Mouse (Mus musculus): ENCODE data around the gene 4931428F04Rik. TPM values are rescaled to one million over a fixed set of nuclear protein-coding genes. Genes with fewer than 3 reads are reported as not detected.
A peak's percentile ranks its signal among the peaks of the same experiment; 100 is the strongest.

The 4931428F04Rik gene
- polyA plus RNA-seq, 1 experiment from 2014 or later: 146 TPM

DNA sequence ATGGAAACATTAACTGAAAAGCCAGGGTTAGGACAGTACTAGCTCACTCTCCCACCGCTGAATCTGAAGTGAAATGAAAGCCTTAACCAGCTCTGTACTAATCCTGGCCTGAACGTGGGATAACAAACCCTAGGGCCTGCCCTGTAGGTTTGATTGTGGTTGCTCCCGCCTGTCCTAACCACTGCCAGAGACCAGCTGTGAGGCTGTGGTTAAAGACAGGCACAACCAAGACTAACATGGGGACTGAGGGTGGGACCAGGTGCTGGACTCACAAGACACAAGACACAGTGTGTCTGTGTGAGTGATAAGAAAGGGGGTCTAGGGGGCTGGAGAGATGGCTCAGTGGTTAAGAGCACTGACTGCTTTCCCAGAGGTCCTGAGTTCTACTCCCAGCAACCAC lies 9.1 kb downstream of the 4931428F04Rik start:
- H3K27me3 ChIP-seq: peaks cover 20% of the 10 kb centered on the region
- peaks cover 37% of the 10 kb centered on the region for H3K36me3 ChIP-seq
- no peak overlapping the region for H3K4me3 ChIP-seq
- H3K4me1 ChIP-seq (replicated peaks): peaks cover 30% of the 10 kb centered on the region
- no peak overlapping the region for H3K27ac ChIP-seq (replicated peaks)
- H3K9me3 ChIP-seq: no peaks in the 10 kb centered on the region
- no peak for ATAC-seq (ENCODE audit: low FRiP score, low read depth)
- no peak overlapping the region for H3K9ac ChIP-seq
- 75% methylated on average over 3 of the region's 3 CpGs for WGBS
- no peak overlapping the region for H3K4me2 ChIP-seq

DNA sequence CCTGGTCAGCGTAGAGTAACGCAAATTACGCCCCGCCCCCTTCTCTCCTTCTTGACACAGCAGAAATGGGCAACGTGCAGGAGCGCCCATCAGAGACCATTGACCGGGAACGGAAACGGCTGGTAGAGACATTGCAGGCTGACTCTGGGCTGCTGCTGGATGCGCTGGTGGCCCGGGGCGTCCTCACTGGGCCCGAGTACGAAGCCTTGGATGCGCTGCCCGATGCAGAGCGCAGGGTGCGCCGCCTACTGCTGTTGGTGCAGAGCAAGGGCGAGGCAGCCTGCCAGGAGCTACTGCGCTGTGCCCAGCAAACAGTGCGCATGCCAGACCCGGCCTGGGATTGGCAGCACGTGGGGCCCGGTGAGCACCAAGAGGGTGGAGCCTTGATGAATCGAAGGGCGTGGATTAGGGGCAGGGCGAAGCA lies 10.7 kb downstream of the 4931428F04Rik start:
- 2% methylated on average over 28 of the region's 28 CpGs for WGBS

DNA sequence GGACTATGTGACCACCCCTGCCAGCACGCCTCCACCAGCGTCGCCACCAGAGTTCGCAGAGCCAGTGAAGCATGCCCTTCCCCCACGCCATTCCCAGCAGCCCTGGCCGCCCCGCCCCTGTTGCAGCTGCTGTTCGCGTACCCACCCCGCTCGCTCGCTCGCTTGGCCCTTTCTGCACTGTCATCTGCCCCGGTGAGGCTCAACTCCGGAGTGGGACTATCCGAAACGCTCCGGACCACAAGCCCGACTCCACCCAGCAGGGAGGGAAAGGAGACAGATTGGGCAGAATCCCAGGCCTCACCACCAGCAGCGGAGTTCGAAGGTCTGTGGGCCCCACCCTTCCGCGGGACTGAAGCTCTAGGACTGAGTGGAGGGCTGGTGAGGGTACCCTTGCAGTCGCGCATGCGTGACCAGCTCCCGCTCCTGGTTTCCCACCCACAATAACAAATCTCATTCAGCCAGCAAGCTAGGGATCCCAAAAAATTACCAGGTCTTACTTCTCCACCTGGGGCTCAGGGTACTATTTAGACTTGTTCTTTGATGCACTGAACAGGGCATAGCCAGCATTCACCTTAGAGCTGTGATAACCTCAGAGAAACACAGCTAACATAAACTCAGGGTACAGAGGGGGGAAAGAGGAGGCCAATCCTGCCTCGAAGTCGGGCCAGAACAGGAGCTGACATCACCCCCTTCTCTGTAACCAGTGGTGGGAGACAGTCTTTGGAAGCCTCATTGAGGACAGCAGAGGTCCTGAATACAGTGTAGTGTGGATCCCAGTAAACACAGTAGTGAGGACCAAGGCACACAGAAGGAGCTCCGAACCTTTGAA lies 13.2 kb downstream of the 4931428F04Rik start:
- no peaks in the 10 kb centered on the region for H3K9me3 ChIP-seq
- H3K27ac ChIP-seq (replicated peaks): no peak overlapping the region
- H3K9ac ChIP-seq: peak overlapping the region; percentile 43
- peaks cover 26% of the 10 kb centered on the region for H3K4me1 ChIP-seq (replicated peaks)
- peak; percentile 76 for ATAC-seq (ENCODE audit: low FRiP score, low read depth)
- peaks cover 58% of the 10 kb centered on the region for H3K27me3 ChIP-seq
- peaks cover 8% of the 10 kb centered on the region for H3K36me3 ChIP-seq
- H3K4me3 ChIP-seq: peak overlapping the region; percentile 46
- peak overlapping the region; percentile 94 for H3K4me2 ChIP-seq
- 3% methylated on average over 30 of the region's 30 CpGs for WGBS

More for the DNA sequence above, 10.7 kb downstream of the 4931428F04Rik start:
- H3K9ac ChIP-seq: no peak overlapping the region
- peak; percentile 46 for ATAC-seq (ENCODE audit: low FRiP score, low read depth)
- peaks cover 24% of the 10 kb centered on the region for H3K36me3 ChIP-seq
- H3K27me3 ChIP-seq: peaks cover 36% of the 10 kb centered on the region
- peaks cover 26% of the 10 kb centered on the region for H3K4me1 ChIP-seq (replicated peaks)
- H3K4me3 ChIP-seq: 0 out of 2 replicates have a peak overlapping the region, but pooled peaks have one; percentile 12
- H3K27ac ChIP-seq (replicated peaks): no peak overlapping the region
- H3K4me2 ChIP-seq: peak overlapping the region; percentile 51
- no peaks in the 10 kb centered on the region for H3K9me3 ChIP-seq

DNA sequence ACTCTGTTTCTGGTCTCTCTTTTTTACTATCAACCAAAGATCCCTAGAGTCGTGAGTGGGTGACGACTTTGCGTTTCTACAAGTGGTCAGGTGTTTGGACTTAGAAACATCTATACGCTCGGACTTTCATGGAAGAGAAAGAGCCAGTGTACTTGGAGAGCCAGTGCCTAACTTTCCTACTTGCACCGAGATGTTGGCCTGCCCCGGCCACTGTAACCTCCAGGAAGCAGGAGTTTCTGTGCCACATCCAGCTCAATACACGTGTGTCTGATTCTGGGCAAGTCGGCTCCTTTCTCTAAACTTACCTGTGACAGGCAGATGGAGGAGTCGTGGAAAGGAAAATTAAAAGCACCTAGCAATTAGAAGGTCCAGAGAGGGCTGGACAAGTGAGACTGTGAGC lies 13.8 kb downstream of the 4931428F04Rik start, which contains the start of gene Nol3:
Gene Nol3, plus strand, starts transcription at position 301 of the 400 bp plus-strand sequence.
- H3K27ac ChIP-seq (replicated peaks): no peak within 1 kb of the TSS
- peak within 1 kb of the TSS; percentile 43 for H3K9ac ChIP-seq
- 5% methylated on average over 10 of the region's 10 CpGs for WGBS
- peaks cover 65% of the 10 kb centered on the region for H3K27me3 ChIP-seq
- H3K4me2 ChIP-seq: peak within 1 kb of the TSS; percentile 94
- no peaks in the 10 kb centered on the region for H3K9me3 ChIP-seq
- H3K4me3 ChIP-seq: peak within 1 kb of the TSS; percentile 46
- H3K4me1 ChIP-seq (replicated peaks): peaks cover 28% of the 10 kb centered on the region
- peaks cover 6% of the 10 kb centered on the region; the same call in 1 of the 2 replicates for H3K36me3 ChIP-seq
- no peak for ATAC-seq (ENCODE audit: low FRiP score, low read depth)

DNA sequence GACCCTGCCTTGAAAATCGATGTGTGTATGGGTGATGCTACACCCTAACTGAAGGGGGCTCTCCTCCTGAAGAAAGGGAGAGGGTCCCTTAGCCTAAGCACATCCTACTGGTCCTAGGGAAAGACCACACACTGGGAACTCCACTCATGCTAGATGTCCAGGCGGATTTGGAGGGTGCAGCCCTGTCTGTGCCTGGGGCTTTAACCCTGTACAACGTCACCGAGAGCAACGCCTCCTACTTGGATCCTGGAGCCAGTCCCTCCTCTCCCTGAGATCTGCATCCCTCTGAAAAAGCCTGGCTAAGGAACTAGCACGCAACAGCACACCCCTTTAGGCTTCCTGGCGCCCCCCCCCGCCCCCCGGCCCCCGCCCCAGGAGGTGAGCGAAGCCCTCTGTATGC lies 14.3 kb downstream of the 4931428F04Rik start:
- Histone ChIP-seq H3K9me3 (no peaks in the 10 kb centered on the region), H3K36me3 (peaks cover 6% of the 10 kb centered on the region; the same call in 1 of the 2 replicates), H3K4me3 (0 out of 2 replicates have a peak overlapping the region, but pooled peaks have one; percentile 46), H3K27me3 (peaks cover 69% of the 10 kb centered on the region), H3K9ac (no peak overlapping the region), H3K27ac (replicated peaks) (no peak overlapping the region), H3K4me1 (replicated peaks) (peaks cover 33% of the 10 kb centered on the region), H3K4me2 (peak overlapping the region; percentile 94)
- 11% methylated on average over 10 of the region's 11 CpGs for WGBS
- ATAC-seq (ENCODE audit: low FRiP score, low read depth): no peak

DNA sequence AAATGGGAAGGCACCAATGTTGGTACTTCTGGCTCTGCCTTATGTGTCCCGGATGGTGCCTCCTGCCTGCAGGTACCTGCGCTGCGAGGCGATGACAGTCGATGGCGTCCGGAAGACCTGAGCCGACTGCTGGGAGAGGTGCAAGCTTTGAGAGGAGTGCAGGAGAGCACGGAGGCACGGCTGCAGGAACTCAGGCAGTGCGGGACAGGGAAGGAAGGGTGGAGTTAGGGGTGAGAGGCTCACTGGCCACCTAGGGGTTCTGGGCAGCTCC lies 18.8 kb downstream of the 4931428F04Rik start:
- H3K4me3 ChIP-seq: peak overlapping the region; percentile 6; the same call in 1 of the 2 replicates
- peak overlapping the region; percentile 84 for H3K4me2 ChIP-seq
- H3K27me3 ChIP-seq: peaks cover 83% of the 10 kb centered on the region
- no peaks in the 10 kb centered on the region for H3K9me3 ChIP-seq
- H3K4me1 ChIP-seq (replicated peaks): peaks cover 35% of the 10 kb centered on the region
- no peak for ATAC-seq (ENCODE audit: low FRiP score, low read depth)
- no peak overlapping the region for H3K27ac ChIP-seq (replicated peaks)
- no peak overlapping the region for H3K9ac ChIP-seq
- 2% methylated on average over 11 of the region's 11 CpGs for WGBS
- no peaks in the 10 kb centered on the region for H3K36me3 ChIP-seq

DNA sequence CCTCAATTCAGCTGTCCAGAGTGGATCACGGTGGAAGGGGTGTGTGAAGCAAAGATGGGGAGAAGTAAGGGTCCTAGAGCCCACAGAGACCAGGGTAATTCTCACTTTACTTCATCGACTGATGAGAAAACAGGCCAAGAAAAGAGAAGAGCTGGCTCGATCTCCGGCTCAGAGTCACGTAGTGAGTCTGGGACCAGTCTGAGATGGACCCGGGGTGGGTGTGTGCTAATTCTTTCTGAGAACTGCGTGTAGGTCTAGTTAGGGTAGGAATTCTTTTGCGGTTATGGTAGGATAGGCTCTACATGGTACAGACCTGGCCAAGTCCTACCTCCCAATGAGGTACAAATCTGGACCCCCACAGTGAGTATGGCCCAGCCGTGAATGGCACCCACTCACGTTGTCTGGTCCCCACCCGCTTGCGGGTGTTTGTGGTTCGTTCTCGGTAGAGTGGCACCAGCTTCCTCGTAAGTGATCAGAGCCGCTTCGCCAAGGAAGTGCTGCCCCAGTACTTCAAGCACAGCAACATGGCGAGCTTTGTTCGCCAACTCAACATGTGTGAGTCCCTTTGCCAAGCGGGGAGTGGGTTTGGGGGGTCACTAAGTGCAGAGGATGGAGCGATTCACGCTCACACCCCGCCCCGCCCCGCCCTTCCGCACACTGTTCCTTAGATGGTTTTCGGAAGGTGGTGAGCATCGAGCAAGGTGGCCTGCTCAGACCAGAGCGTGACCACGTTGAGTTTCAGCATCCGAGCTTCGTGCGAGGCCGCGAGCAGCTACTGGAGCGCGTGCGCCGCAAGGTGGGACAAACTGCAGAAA lies 19.4 kb downstream of the 4931428F04Rik start:
- Histone ChIP-seq H3K9ac (no peak overlapping the region), H3K27ac (replicated peaks) (no peak overlapping the region), H3K4me2 (peak overlapping the region; percentile 84), H3K4me1 (replicated peaks) (peaks cover 30% of the 10 kb centered on the region), H3K9me3 (no peaks in the 10 kb centered on the region), H3K27me3 (peaks cover 85% of the 10 kb centered on the region), H3K4me3 (peak overlapping the region; percentile 45), H3K36me3 (no peaks in the 10 kb centered on the region)
- ATAC-seq (ENCODE audit: low FRiP score, low read depth): no peak
- 3% methylated on average over 39 of the region's 39 CpGs for WGBS

DNA sequence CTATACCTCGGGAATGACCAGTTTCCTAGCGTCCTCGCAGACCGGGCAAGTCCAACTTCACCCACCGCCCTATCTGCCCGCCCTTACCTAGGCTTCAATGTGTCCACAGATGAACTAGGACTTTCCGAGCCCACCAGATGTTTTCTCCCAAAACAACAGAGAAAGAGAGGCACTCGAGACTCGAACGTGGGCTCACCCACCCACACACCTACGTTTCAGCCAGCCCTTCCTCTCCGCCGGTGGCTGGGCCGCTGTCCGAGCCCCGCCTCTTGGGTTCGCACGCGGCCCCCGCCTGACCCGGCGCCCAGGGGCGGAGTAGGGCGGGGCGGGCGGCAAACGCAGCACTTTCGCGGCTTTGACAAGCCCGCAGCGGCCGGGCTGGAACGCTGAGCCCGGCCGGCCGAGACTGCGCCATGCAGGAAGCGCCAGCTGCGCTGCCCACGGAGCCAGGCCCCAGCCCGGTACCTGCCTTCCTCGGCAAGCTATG lies 20.2 kb downstream of the 4931428F04Rik start, which contains the start of gene Hsf4:
Gene Hsf4, plus strand, starts transcription at position 341 of the 487 bp plus-strand sequence.
- H3K9me3 ChIP-seq: no peaks in the 10 kb centered on the region
- H3K9ac ChIP-seq: peak within 1 kb of the TSS; percentile 40
- ATAC-seq (ENCODE audit: low FRiP score, low read depth): no peak
- peaks cover 85% of the 10 kb centered on the region for H3K27me3 ChIP-seq
- peak within 1 kb of the TSS; percentile 36 for H3K27ac ChIP-seq (replicated peaks)
- H3K4me3 ChIP-seq: peak within 1 kb of the TSS; percentile 45
- no peaks in the 10 kb centered on the region for H3K36me3 ChIP-seq
- under 1% methylated on average over 42 of the region's 42 CpGs for WGBS
- peaks cover 36% of the 10 kb centered on the region for H3K4me1 ChIP-seq (replicated peaks)
- H3K4me2 ChIP-seq: peak within 1 kb of the TSS; percentile 84

DNA sequence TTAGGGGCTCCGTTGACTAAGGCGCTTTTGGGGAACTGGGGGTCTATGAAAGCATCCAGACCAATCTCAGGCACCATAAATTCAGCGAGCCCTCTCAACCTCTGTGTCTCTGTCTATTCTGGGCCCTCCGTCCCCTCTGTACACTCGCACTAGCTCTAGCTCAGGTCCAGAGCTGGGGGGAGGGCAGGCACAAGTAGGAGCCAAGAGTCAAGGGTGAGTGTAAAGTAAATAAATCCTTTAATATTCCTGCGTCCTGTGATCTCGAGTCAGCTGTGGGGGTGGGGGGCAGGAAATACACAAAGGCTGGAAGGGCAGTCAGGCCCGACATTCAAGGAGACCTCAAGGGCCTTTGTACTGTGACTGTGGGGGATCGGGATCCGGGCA lies 20.6 kb downstream of the 4931428F04Rik start:
- peaks cover 39% of the 10 kb centered on the region for H3K4me1 ChIP-seq (replicated peaks)
- 2% methylated on average over 10 of the region's 10 CpGs for WGBS
- 0 out of 2 replicates have a peak, but pooled peaks have one; percentile 1 for ATAC-seq (ENCODE audit: low FRiP score, low read depth)
- peaks cover 83% of the 10 kb centered on the region for H3K27me3 ChIP-seq
- no peaks in the 10 kb centered on the region for H3K9me3 ChIP-seq
- H3K4me2 ChIP-seq: peak overlapping the region; percentile 84
- peak overlapping the region; percentile 36; the same call in 1 of the 2 replicates for H3K27ac ChIP-seq (replicated peaks)
- H3K4me3 ChIP-seq: peak overlapping the region; percentile 45
- H3K9ac ChIP-seq: peak overlapping the region; percentile 40
- no peaks in the 10 kb centered on the region for H3K36me3 ChIP-seq

DNA sequence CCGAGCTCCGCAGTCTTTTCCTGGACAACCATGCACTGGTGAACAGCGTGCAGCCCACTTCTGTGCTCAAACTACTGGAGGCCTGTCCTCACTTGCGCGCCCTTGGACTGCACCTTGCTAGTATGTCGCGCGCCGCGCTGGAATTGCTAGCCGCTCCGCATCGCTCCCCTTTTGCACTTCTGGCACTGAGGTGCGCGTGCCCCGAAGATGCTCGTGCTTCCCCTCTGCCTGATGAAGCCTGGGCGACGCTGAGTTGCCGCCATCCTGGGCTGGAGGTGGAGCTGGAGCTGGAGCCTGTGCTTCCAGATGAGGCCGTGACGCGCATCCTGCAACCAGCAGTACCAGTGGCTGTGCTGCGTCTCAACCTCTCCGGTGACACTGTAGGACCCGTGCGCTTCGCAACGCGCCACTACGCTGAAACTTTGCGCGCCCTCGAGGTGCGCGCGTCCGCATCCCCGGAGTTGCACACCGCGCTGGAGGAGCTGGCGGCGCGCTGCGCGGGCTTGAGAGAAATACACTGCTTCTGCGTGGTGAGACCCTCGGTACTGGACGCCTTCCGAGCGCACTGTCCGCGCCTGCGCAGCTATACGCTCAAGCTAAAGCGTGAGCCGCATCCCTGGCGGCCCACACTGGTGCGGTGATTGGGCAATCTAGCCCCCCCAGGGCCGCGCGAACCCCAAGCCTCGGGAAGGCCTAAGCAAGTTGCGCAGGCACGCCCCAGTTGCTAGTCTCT lies 21.2 kb downstream of the 4931428F04Rik start:
- H3K4me1 ChIP-seq (replicated peaks): peaks cover 41% of the 10 kb centered on the region
- H3K27ac ChIP-seq (replicated peaks): peak overlapping the region; percentile 36
- H3K9ac ChIP-seq: peak overlapping the region; percentile 40
- H3K36me3 ChIP-seq: no peaks in the 10 kb centered on the region
- H3K4me2 ChIP-seq: peak overlapping the region; percentile 84
- H3K27me3 ChIP-seq: peaks cover 82% of the 10 kb centered on the region
- WGBS: 0% methylated on average over 65 of the region's 65 CpGs
- H3K9me3 ChIP-seq: no peaks in the 10 kb centered on the region
- peak; percentile 91 for ATAC-seq (ENCODE audit: low FRiP score, low read depth)
- H3K4me3 ChIP-seq: peak overlapping the region; percentile 45

DNA sequence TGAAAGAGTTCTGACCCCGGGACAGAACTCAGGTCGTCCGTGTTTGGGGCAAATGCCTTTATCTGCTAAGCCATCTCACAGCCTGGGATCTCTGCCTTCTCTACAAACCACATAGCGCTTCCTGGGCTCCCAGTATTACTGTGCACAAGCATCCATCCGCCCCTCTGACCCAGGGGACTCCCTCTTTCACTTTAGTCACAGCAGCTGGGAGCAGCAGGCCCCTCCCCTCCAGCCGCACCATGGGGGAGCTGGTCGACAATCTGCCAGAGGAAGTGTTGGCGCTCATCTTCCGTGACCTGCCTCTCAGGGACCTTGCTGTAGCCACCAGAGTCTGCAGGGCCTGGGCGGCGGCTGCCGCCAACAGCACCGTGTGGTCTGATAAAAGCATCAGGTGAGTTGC lies 22.9 kb downstream of the 4931428F04Rik start:
- WGBS: 14% methylated on average over 13 of the region's 13 CpGs
- peaks cover 41% of the 10 kb centered on the region for H3K4me1 ChIP-seq (replicated peaks)

More for the DNA sequence above, 22.9 kb downstream of the 4931428F04Rik start:
- Histone ChIP-seq H3K27ac (replicated peaks) (no peak overlapping the region), H3K27me3 (peaks cover 80% of the 10 kb centered on the region), H3K4me2 (no peak overlapping the region), H3K9me3 (no peaks in the 10 kb centered on the region), H3K4me3 (no peak overlapping the region), H3K36me3 (no peaks in the 10 kb centered on the region), H3K9ac (no peak overlapping the region)
- no peak for ATAC-seq (ENCODE audit: low FRiP score, low read depth)

All from hindbrain, embryonic 15.5 days (tissue).